Mouse (Mus musculus) cerebellum, adult 2 months (tissue): ENCODE data around the gene Rpl36a-ps1. TPM values are rescaled to one million over a fixed set of nuclear protein-coding genes. Genes with fewer than 3 reads are reported as not detected.

Source experiments
- DNase-seq, 2 experiments: peaks; one replicate each; pipeline ENCODE4 v3.0.0; 2021
- H3K27ac ChIP-seq: fragments of 200-500 bp; 2 replicates; pipeline ENCODE4 v1.5.1; 2012; ENCODE audit warnings: low read length, control low read depth, inconsistent platforms; ENCODE audit not compliant: insufficient read depth
- H3K27me3 ChIP-seq: fragments of 200-500 bp; 2 replicates; pipeline ENCODE4 v1.6.1; 2012; ENCODE audit warnings: inconsistent platforms, mild to moderate bottlenecking, low read length, moderate library complexity; ENCODE audit not compliant: control insufficient read depth, insufficient read depth
- H3K4me1 ChIP-seq: fragments of 200-500 bp; 2 replicates; pipeline ENCODE4 v1.6.1; 2011; ENCODE audit warnings: low read length; ENCODE audit not compliant: control insufficient read depth, insufficient read depth
- H3K4me3 ChIP-seq: fragments of 200-500 bp; replicated peaks from 2 replicates; pipeline ENCODE3; 2011; ENCODE audit warnings: mild to moderate bottlenecking, low read depth, low read length, control low read depth; ENCODE audit not compliant: insufficient read depth
- CTCF ChIP-seq: fragments of 200-500 bp; IDR thresholded peaks from 2 replicates; pipeline ENCODE4 v1.5.1; 2011; ENCODE audit warnings: low read depth, mild to moderate bottlenecking, control low read depth, low read length, moderate library complexity, borderline replicate concordance; ENCODE audit not compliant: insufficient read depth
- POLR2A ChIP-seq: fragments of 200-500 bp; IDR thresholded peaks from 2 replicates; pipeline ENCODE4 v1.6.1; 2011; ENCODE audit warnings: low read length, control low read depth, borderline replicate concordance; ENCODE audit not compliant: insufficient read depth
- WGBS: fragments of 180-500 bp; shearing (Covaris S2); methylation state at CpG from one replicate; pipeline ENCODE4 v1.1.7; 2018; 5-methylcytosine and 5-hydroxymethylcytosine counted together
- polyA plus RNA-seq: library from polyadenylated mRNA; depleted of rRNA; stranded (reverse); fragments of >200 nt; gene quantifications from 2 replicates; pipeline ENCODE4 v1.2.3, GENCODE M21; 2012; rRNA removed

Rpl36a-ps1 gene
- polyA plus RNA-seq, 1 experiment, result 1.8 TPM

- no peak for DNase-seq
- H3K27ac ChIP-seq, result no peak overlapping the region
- TF ChIP-seq CTCF, result no peak
- no peak for TF ChIP-seq POLR2A
- no peaks in the 10 kb centered on the region for H3K27me3 ChIP-seq
- no peaks in the 10 kb centered on the region for H3K4me1 ChIP-seq
- H3K4me3 ChIP-seq, result no peak overlapping the region
- WGBS, result 70% methylated on average over 3 of the region's 3 CpGs
Measured at GRCm38 (mm10) chr14:98990636-98991035, 3.5 kb downstream of the Rpl36a-ps1 start.

GRCm38 (mm10) chr14:98989818-98990217, 4.3 kb downstream of the Rpl36a-ps1 start:
- 31% methylated on average over 3 of the region's 3 CpGs for WGBS
- TF ChIP-seq CTCF, result no peak

GRCm38 (mm10) chr14:98971921-98972320, 22.2 kb downstream of the Rpl36a-ps1 start:
- no peak overlapping the region for H3K4me3 ChIP-seq
- TF ChIP-seq CTCF (no peak), POLR2A (no peak)
- H3K27ac ChIP-seq, result no peak overlapping the region
- 39% methylated on average over 4 of the region's 4 CpGs for WGBS
- no peaks in the 10 kb centered on the region for H3K27me3 ChIP-seq
- DNase-seq, result no peak
- H3K4me1 ChIP-seq, result no peaks in the 10 kb centered on the region

More at GRCm38 (mm10) chr14:98989818-98990217, 4.3 kb downstream of the Rpl36a-ps1 start:
- Histone ChIP-seq H3K4me1 (no peaks in the 10 kb centered on the region), H3K4me3 (no peak overlapping the region), H3K27ac (no peak overlapping the region), H3K27me3 (no peaks in the 10 kb centered on the region)
- no peak for DNase-seq

GRCm38 (mm10) chr14:98958978-98959658, 35.0 kb downstream of the Rpl36a-ps1 start:
- H3K27ac ChIP-seq, result no peak overlapping the region
- no peaks in the 10 kb centered on the region for H3K4me1 ChIP-seq
- no peak overlapping the region for H3K4me3 ChIP-seq
- no peak for TF ChIP-seq POLR2A
- no peak for TF ChIP-seq CTCF
- no peaks in the 10 kb centered on the region for H3K27me3 ChIP-seq
- WGBS, result 68% methylated on average over 17 of the region's 17 CpGs
- DNase-seq, result no peak

- H3K27me3 ChIP-seq, result no peaks in the 10 kb centered on the region
- DNase-seq, result no peak
- H3K4me3 ChIP-seq, result no peak overlapping the region
- TF ChIP-seq POLR2A, result no peak
- no peak for TF ChIP-seq CTCF
- 95% methylated on average over 9 of the region's 9 CpGs for WGBS
- H3K27ac ChIP-seq, result no peak overlapping the region
- no peaks in the 10 kb centered on the region for H3K4me1 ChIP-seq
Measured at GRCm38 (mm10) chr14:98956788-98957187, 37.3 kb downstream of the Rpl36a-ps1 start.

GRCm38 (mm10) chr14:98952441-98952840, 41.7 kb downstream of the Rpl36a-ps1 start:
- no peaks in the 10 kb centered on the region for H3K4me1 ChIP-seq
- no peak overlapping the region for H3K4me3 ChIP-seq
- no peaks in the 10 kb centered on the region for H3K27me3 ChIP-seq
- TF ChIP-seq POLR2A (no peak), CTCF (no peak)
- DNase-seq, result no peak
- no peak overlapping the region for H3K27ac ChIP-seq
- WGBS, result 68% methylated on average over 7 of the region's 7 CpGs

- no peak for DNase-seq
- Histone ChIP-seq H3K4me3 (no peak overlapping the region), H3K4me1 (no peaks in the 10 kb centered on the region), H3K27ac (no peak overlapping the region), H3K27me3 (no peaks in the 10 kb centered on the region)
- 68% methylated on average over 4 of the region's 4 CpGs for WGBS
- TF ChIP-seq POLR2A, result no peak
- no peak for TF ChIP-seq CTCF
Measured at GRCm38 (mm10) chr14:98951626-98952290, 42.4 kb downstream of the Rpl36a-ps1 start.

Other genes with a start within 250 kb of the Rpl36a-ps1 start
- gene Mzt1, start 51.8 kb upstream of the Rpl36a-ps1 start, polyA plus RNA-seq, result 57.7 and 60.9 TPM in 2 replicates
- 4.2 and 4.3 TPM in 2 replicates for gene Bora, start 51.9 kb upstream of the Rpl36a-ps1 start, polyA plus RNA-seq
- gene Pibf1, start 105.1 kb upstream of the Rpl36a-ps1 start, polyA plus RNA-seq, result 6.5 and 7.3 TPM in 2 replicates
- 12.8 and 14.8 TPM in 2 replicates for gene Dis3, start 105.5 kb upstream of the Rpl36a-ps1 start, polyA plus RNA-seq